Mouse (Mus musculus) small intestine, adult 2 months (tissue): ENCODE data around the gene Ntm.

Source experiments
- CTCF ChIP-seq: fragments of 200-500 bp; IDR thresholded peaks from 2 replicates; pipeline ENCODE4 v1.5.1; 2012; ENCODE audit warnings: low read depth, mild to moderate bottlenecking, control low read depth, inconsistent platforms, low read length, moderate library complexity, mixed read lengths; ENCODE audit not compliant: insufficient replicate concordance, insufficient read length; ENCODE audit errors: extremely low read depth
- POLR2A ChIP-seq: fragments of 200-500 bp; IDR thresholded peaks from 2 replicates; pipeline ENCODE4 v1.6.1; 2012; ENCODE audit warnings: low read depth, mild to moderate bottlenecking, control low read depth, inconsistent platforms, low read length, moderate library complexity

DNA sequence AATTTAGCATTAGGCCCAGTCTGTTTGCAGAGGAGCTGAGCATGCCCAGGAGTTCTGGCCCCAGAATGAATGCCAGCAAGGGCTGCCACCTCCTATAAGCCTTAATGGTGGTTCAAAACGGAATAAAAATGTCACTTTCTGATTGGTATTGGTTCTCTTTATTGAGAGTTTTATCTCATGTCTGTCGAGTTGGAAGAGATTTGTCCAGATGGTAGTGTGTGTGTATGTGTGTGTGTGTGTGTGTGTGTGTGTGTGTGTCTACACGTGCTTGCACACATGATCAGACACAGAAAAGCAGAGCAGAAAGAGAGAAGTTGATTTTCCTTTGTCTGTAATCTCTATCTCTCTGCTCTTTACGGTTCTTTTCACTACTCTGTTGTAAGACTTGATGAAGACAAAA lies 518.9 kb downstream of the Ntm start:
- TF ChIP-seq POLR2A (no peak), CTCF (no peak)
